Mouse (Mus musculus) MEL (cell line): ENCODE results near the gene Dyrk1a. TPM values are rescaled to one million over a fixed set of nuclear protein-coding genes. Genes with fewer than 3 reads are reported as not detected.

Experiments
- DNase-seq: peaks from one replicate; pipeline ENCODE4 v3.0.0; 2011; ENCODE audit warnings: low read depth, low spot score
- H3K27ac ChIP-seq: 2 replicates; pipeline ENCODE4 v1.5.1; 2012; ENCODE audit warnings: low read depth, mild to moderate bottlenecking, control low read depth, low read length, moderate library complexity; ENCODE audit not compliant: control insufficient read depth
- H3K27me3 ChIP-seq, 2 experiments: fragments of 150-350 bp in 1 of 2; sonication (generic) in 1 of 2; 2 replicates each; pipeline ENCODE4 v1.6.1; 2012; ENCODE audit warnings: low read length in 2 of 2, mild to moderate bottlenecking in 2 of 2, improper control_type of control experiment in 1 of 2, moderate library complexity in 1 of 2; ENCODE audit not compliant: insufficient read depth in 2 of 2, control insufficient read depth in 1 of 2
- H3K36me3 ChIP-seq, 2 experiments: 2 replicates each; pipeline ENCODE4 v1.6.1; 2012 to 2014; ENCODE audit warnings: low read length in 2 of 2, improper control_type of control experiment in 1 of 2, inconsistent platforms in 1 of 2, mild to moderate bottlenecking in 1 of 2; ENCODE audit not compliant: insufficient read depth in 2 of 2, control insufficient read depth in 1 of 2
- H3K4me1 ChIP-seq, 2 experiments: fragments of 150-350 bp in 1 of 2; sonication (generic) in 1 of 2; 2 replicates each; pipeline ENCODE4 v1.6.1; 2012; ENCODE audit warnings: low read length in 2 of 2, improper control_type of control experiment in 1 of 2, mild to moderate bottlenecking in 1 of 2; ENCODE audit not compliant: insufficient read depth in 2 of 2, control insufficient read depth in 1 of 2
- H3K4me3 ChIP-seq, 2 experiments: fragments of 150-350 bp in 1 of 2; sonication (generic) in 1 of 2; 2 replicates each; pipeline ENCODE4 v1.5.1; 2012; ENCODE audit warnings: low read depth in 2 of 2, low read length in 2 of 2, mild to moderate bottlenecking in 2 of 2, moderate library complexity in 2 of 2, control low read depth in 1 of 2, improper control_type of control experiment in 1 of 2; ENCODE audit not compliant: control insufficient read depth in 1 of 2, insufficient read depth in 1 of 2
- H3K79me2 ChIP-seq: 2 replicates; pipeline ENCODE4 v1.6.1; 2012; ENCODE audit warnings: mild to moderate bottlenecking, low read length, moderate library complexity; ENCODE audit not compliant: control insufficient read depth, poor library complexity, insufficient read depth
- H3K9ac ChIP-seq: 2 replicates; pipeline ENCODE4 v1.6.1; 2012; ENCODE audit warnings: low read depth, mild to moderate bottlenecking, control low read depth, low read length, moderate library complexity; ENCODE audit not compliant: control insufficient read depth, poor library complexity, severe bottlenecking
- H3K9me3 ChIP-seq: fragments of 150-350 bp; sonication (generic); replicated peaks from 2 replicates; pipeline ENCODE4 v1.6.1; 2012; ENCODE audit warnings: mild to moderate bottlenecking, low read length, improper control_type of control experiment, moderate library complexity; ENCODE audit not compliant: insufficient read depth
- CTCF ChIP-seq, 3 experiments: IDR thresholded peaks in 2 of 3; conservative IDR thresholded peaks in 1 of 3; 2 replicates each; pipeline ENCODE4 v1.5.1; 2011 to 2012; ENCODE audit warnings: low read length in 3 of 3, low read depth in 2 of 3, mild to moderate bottlenecking in 2 of 3, improper control_type of control experiment in 1 of 3, inconsistent platforms in 1 of 3, mixed read lengths in 1 of 3, moderate library complexity in 1 of 3; ENCODE audit not compliant: control insufficient read depth in 1 of 3, insufficient read depth in 1 of 3, poor library complexity in 1 of 3, severe bottlenecking in 1 of 3
- EP300 ChIP-seq, 2 experiments: IDR thresholded peaks; 2 replicates each; pipeline ENCODE4 v1.6.1; 2011; ENCODE audit warnings: improper control_type of control experiment in 2 of 2, low read length in 2 of 2, low read depth in 1 of 2, mild to moderate bottlenecking in 1 of 2
- ETS1 ChIP-seq: IDR thresholded peaks from 2 replicates; pipeline ENCODE4 v1.6.1; 2012; ENCODE audit warnings: low read depth, mild to moderate bottlenecking, inconsistent platforms, low read length, improper control_type of control experiment, moderate library complexity
- JUND ChIP-seq: IDR thresholded peaks from 2 replicates; pipeline ENCODE4 v1.6.1; 2011; ENCODE audit warnings: low read depth, mild to moderate bottlenecking, improper control_type of control experiment, low read length
- KAT2A ChIP-seq: conservative IDR thresholded peaks from 2 replicates; pipeline ENCODE4 v1.6.1; 2012; ENCODE audit warnings: low read depth, low read length, improper control_type of control experiment, inconsistent platforms
- MAFK ChIP-seq: IDR thresholded peaks from 2 replicates; pipeline ENCODE4 v1.6.1; 2011; ENCODE audit warnings: low read depth, mild to moderate bottlenecking, low read length, improper control_type of control experiment, borderline replicate concordance
- MAZ ChIP-seq: IDR thresholded peaks from 2 replicates; pipeline ENCODE4 v1.6.1; 2012; ENCODE audit warnings: low read depth, mild to moderate bottlenecking, inconsistent platforms, low read length, improper control_type of control experiment
- MYB ChIP-seq: IDR thresholded peaks from 2 replicates; pipeline ENCODE4 v1.6.1; 2011; ENCODE audit warnings: mild to moderate bottlenecking, low read depth, low read length, improper control_type of control experiment
- NELFE ChIP-seq: IDR thresholded peaks from 2 replicates; pipeline ENCODE4 v1.6.1; 2011; ENCODE audit warnings: low read depth, low read length, improper control_type of control experiment
- POLR2A ChIP-seq, 2 experiments: IDR thresholded peaks; 2 replicates each; pipeline ENCODE4 v1.6.1; 2011 to 2012; ENCODE audit warnings: low read length in 2 of 2, mild to moderate bottlenecking in 2 of 2, control low read depth in 1 of 2, improper control_type of control experiment in 1 of 2, low read depth in 1 of 2, moderate library complexity in 1 of 2; ENCODE audit not compliant: control insufficient read depth in 1 of 2, insufficient read depth in 1 of 2, poor library complexity in 1 of 2
- POLR2AphosphoS2 ChIP-seq: IDR thresholded peaks from 2 replicates; pipeline ENCODE4 v1.6.1; 2011; ENCODE audit warnings: low read length, improper control_type of control experiment
- RAD21 ChIP-seq: IDR thresholded peaks from 2 replicates; pipeline ENCODE4 v1.6.1; 2011; ENCODE audit warnings: mild to moderate bottlenecking, low read depth, low read length, improper control_type of control experiment
- RCOR1 ChIP-seq: IDR thresholded peaks from 2 replicates; pipeline ENCODE4 v1.6.1; 2012; ENCODE audit warnings: low read depth, mild to moderate bottlenecking, inconsistent platforms, low read length, improper control_type of control experiment
- TAL1 ChIP-seq: IDR thresholded peaks from 2 replicates; pipeline ENCODE4 v1.6.1; 2012; ENCODE audit warnings: mild to moderate bottlenecking, inconsistent platforms, low read length, moderate library complexity, mixed read lengths
- TBP ChIP-seq: IDR thresholded peaks from 2 replicates; pipeline ENCODE4 v1.8.0; 2011; ENCODE audit warnings: low read depth, low read length, improper control_type of control experiment
- TCF12 ChIP-seq: IDR thresholded peaks from 2 replicates; pipeline ENCODE4 v1.6.1; 2014; ENCODE audit warnings: low read depth, mild to moderate bottlenecking, inconsistent platforms, low read length, improper control_type of control experiment, moderate library complexity
- USF1 ChIP-seq: IDR thresholded peaks from 2 replicates; pipeline ENCODE4 v1.6.1; 2014; ENCODE audit warnings: low read depth, mild to moderate bottlenecking, inconsistent platforms, low read length, improper control_type of control experiment, moderate library complexity
- ZC3H11A ChIP-seq: IDR thresholded peaks from 2 replicates; pipeline ENCODE4 v1.6.1; 2012; ENCODE audit warnings: low read depth, mild to moderate bottlenecking, inconsistent platforms, low read length, improper control_type of control experiment
- polyA plus RNA-seq, 2 experiments: library from polyadenylated mRNA; stranded (reverse) in 1 of 2; unstranded in 1 of 2; fragments of >175 nt in 1 of 2; fragments of >200 nt in 1 of 2; gene quantifications; 2 replicates each; pipeline versions ENCODE4 v1.2.1 to v1.2.4; 2012; ENCODE audit warnings: low replicate concordance in 2 of 2, low read depth in 1 of 2; ENCODE audit not compliant: insufficient read length in 2 of 2, insufficient read depth in 1 of 2, missing spikeins in 1 of 2
- total RNA-seq: library from RNA; depleted of rRNA; stranded (reverse); fragments of 300-350 nt; gene quantifications from 2 replicates; pipeline ENCODE4 v1.2.3, GENCODE M21; 2012

The Dyrk1a gene
- total and polyA plus RNA-seq, 3 experiments, result 22.6 to 126 (median 34.7) TPM

- no peak overlapping the region for H3K9ac ChIP-seq
- H3K36me3 ChIP-seq, result peaks cover 0 to 15% of the 10 kb centered on the region in 2 experiments; a peak in 2 of 4 replicates
- H3K4me3 ChIP-seq, result peak overlapping the region in 1 of 2 experiments; percentile 34; a peak in 1 of 4 replicates
- no peaks in the 10 kb centered on the region for H3K9me3 ChIP-seq
- peaks cover 41% of the 10 kb centered on the region for H3K79me2 ChIP-seq
- peaks cover 3 to 13% of the 10 kb centered on the region in 2 experiments; a peak in 3 of 4 replicates for H3K4me1 ChIP-seq
- no peaks in the 10 kb centered on the region for H3K27me3 ChIP-seq
- H3K27ac ChIP-seq, result no peak overlapping the region
- TF ChIP-seq MAZ (no peak), RAD21 (no peak), TBP (no peak), EP300 (IDR thresholded peaks at IDR 0.05; ENCODE audit: low read depth in 1 of 2, low read length in 2 of 2) (no peak), ETS1 (no peak), CTCF (IDR thresholded peaks at IDR 0.05 in 2 of 3, conservative IDR thresholded peaks at IDR 0.05 in 1 of 3; ENCODE audit: control insufficient read depth in 1 of 3, insufficient read depth in 1 of 3, low read depth in 2 of 3, low read length in 3 of 3, poor library complexity in 1 of 3, severe bottlenecking in 1 of 3) (no peak)
- DNase-seq, result no peak
Observed at GRCm38 (mm10) chr16:94632424-94632963, 62.7 kb downstream of the Dyrk1a start.

- Histone ChIP-seq H3K4me1 (peaks cover 3 to 13% of the 10 kb centered on the region in 2 experiments; a peak in 3 of 4 replicates), H3K27me3 (no peaks in the 10 kb centered on the region), H3K36me3 (peaks cover 0 to 15% of the 10 kb centered on the region in 2 experiments; a peak in 2 of 4 replicates), H3K79me2 (peaks cover 40% of the 10 kb centered on the region), H3K9ac (no peak overlapping the region), H3K9me3 (no peaks in the 10 kb centered on the region), H3K4me3 (no peak overlapping the region), H3K27ac (no peak overlapping the region)
- DNase-seq, result no peak
- TF ChIP-seq JUND, result no peak
- TF ChIP-seq TBP, result no peak
- TF ChIP-seq USF1, result no peak
- TF ChIP-seq ZC3H11A, result no peak
- TF ChIP-seq RCOR1, result no peak
- TF ChIP-seq MAFK, result no peak
- TF ChIP-seq ETS1, result no peak
- no peak for TF ChIP-seq TCF12
- no peak for TF ChIP-seq POLR2A (IDR thresholded peaks at IDR 0.05; ENCODE audit: control insufficient read depth in 1 of 2, insufficient read depth in 1 of 2, low read depth in 1 of 2, low read length in 2 of 2, poor library complexity in 1 of 2)
- no peak for TF ChIP-seq MYB
Observed at GRCm38 (mm10) chr16:94633012-94633411, 63.2 kb downstream of the Dyrk1a start.

GRCm38 (mm10) chr16:94637423-94637822 lies 67.6 kb downstream of the Dyrk1a start:
- Histone ChIP-seq H3K27ac (no peak overlapping the region), H3K9ac (no peak overlapping the region), H3K4me3 (no peak overlapping the region), H3K79me2 (peaks cover 66% of the 10 kb centered on the region), H3K4me1 (peaks cover 3% of the 10 kb centered on the region in 2 experiments; a peak in 3 of 4 replicates), H3K36me3 (peaks cover 2 to 4% of the 10 kb centered on the region in 2 experiments)
- DNase-seq, result no peak
- TF ChIP-seq KAT2A, result no peak
- no peak for TF ChIP-seq TAL1
- no peak for TF ChIP-seq POLR2AphosphoS2
- TF ChIP-seq NELFE, result no peak
- TF ChIP-seq, all 39 proteins: peak for 0
- no peaks in the 10 kb centered on the region for H3K9me3 ChIP-seq
- H3K27me3 ChIP-seq, result no peaks in the 10 kb centered on the region
